Mouse (Mus musculus) right cerebral cortex, postnatal 14 days (tissue): Measurements from ENCODE around the gene Hmox1.

Experiments used
- DNase-seq: peaks from one replicate; pipeline ENCODE4 v3.0.0; 2022

The Hmox1 gene

GRCm38 (mm10) chr8:75090781-75091365 is 2.5 kb upstream of the Hmox1 start:
- DNase-seq = no peak

- no peak for DNase-seq
Measured at GRCm38 (mm10) chr8:75102956-75103355, 9.5 kb downstream of the Hmox1 start.

DNA sequence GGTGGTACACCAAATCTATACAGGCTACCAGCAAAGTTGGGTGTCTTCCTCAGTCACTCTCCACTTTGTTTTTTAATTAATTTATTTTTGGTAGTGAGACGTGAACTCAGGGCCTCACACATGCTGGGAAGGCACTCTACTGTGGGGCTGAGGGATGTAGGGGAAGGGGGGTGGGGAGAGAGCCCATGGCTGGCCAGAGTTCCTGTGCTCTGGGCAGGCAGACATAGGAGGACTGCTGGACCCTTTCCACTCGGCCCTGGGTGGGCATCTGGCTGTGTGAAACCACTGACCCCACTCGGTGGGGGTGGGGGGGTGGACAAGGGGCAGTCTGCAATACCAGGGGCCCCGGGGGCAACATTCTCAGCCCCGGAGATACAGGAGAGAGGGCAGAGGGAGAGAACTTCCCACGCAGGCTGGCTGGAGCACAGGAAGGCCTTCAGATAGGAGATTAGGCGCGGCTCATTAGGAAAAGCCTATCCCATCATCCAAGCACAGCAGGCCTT is 10.0 kb downstream of the Hmox1 start:
- DNase-seq = no peak

- peak; percentile 77 for DNase-seq
Measured at GRCm38 (mm10) chr8:75108527-75109235, 15.3 kb downstream of the Hmox1 start.

DNA sequence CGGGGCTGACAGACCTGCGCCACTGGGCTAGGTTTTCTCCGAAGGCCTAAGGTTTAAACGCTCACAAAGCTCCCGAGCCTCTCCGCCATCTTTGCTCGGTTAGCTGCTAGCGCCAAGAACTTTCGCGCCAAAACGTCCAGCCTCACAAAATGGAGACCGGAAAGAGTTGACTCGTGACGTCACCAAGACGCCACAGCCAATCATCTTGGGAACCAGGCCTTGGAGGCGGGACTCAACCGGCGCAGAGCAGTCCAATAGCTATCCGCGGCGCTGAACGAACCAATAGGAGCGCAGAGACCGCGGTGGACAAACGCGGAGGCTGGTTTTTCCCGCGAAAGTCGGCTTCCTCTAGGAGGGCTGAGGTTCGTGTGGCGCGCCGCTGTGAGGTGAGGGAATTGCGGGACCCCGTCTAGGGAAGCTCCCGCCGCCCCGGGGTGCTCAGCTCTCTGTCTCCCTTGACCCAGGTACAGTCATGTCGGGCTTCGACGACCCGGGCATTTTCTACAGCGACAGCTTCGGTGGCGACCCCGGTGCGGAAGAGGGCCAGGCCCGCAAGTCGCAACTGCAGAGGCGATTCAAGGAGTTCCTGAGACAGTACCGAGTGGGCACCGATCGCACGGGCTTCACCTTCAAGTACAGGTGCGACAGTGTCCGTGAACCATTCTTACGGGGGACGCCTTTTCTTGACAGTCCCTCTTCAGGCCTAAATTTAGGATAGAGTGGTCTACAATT is 16.0 kb downstream of the Hmox1 start, which contains the start of gene Mcm5:
Mcm5 (plus strand) TSS at position 334 of the 732 bp plus-strand sequence.
- peak; percentile 98 for DNase-seq

DNA sequence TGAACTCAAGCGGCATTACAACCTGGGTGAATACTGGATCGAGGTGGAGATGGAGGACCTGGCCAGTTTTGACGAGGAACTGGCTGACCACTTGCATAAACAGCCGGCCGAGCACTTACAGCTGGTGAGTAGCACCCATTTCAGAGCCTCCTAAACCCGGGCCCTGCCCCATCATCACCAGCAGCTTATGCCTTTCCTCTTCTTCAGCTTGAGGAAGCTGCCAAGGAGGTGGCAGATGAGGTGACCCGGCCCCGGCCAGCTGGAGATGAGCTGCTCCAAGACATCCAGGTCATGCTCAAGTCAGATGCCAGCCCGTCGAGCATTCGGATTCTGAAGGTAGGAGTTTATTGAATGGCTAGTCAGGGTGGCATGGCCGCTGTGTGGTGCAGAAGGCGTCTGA is 16.7 kb downstream of the Hmox1 start:
- DNase-seq = no peak

DNA sequence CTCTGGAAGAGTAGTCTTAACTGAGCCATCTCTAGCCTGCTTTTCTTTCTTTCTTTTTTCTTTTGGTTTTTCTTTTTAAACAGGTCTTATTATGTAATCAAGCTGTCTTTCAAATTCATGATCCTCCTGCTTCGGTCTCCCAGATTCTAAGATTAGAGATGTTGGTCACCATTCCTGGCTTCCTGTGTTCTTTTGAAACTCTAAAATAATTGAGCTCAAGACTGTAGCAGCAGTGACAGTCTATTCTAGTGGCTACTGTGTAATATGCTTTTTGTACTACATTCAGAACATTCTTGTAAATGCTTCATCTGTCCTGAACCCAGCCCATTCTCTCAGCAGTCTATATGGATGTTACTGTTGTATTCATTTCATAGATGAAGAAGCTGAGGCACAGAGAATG is 25.1 kb downstream of the Hmox1 start:
- no peak for DNase-seq

DNA sequence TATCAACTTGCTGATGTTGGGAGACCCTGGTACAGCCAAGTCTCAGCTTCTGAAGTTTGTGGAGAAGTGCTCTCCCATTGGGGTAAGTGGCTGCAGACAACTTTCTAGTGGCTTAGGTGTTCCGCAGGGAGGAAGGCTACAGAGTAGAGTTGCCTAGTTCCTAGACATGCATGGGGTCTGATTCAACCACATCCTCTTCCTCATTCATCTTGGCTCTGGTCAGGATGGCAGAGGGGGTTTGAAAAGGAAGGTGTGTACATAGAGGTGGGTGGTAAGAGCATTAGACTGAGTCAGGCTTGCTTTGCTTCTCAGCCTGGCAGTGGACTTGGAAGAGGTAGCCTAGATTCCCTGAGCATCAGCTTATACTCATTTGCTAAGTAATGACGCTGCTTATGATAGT is 25.9 kb downstream of the Hmox1 start:
- no peak for DNase-seq

GRCm38 (mm10) chr8:75119747-75120146 is 26.3 kb downstream of the Hmox1 start:
- no peak for DNase-seq

- DNase-seq = no peak
Measured at GRCm38 (mm10) chr8:75127406-75127805, 34.0 kb downstream of the Hmox1 start.

DNA sequence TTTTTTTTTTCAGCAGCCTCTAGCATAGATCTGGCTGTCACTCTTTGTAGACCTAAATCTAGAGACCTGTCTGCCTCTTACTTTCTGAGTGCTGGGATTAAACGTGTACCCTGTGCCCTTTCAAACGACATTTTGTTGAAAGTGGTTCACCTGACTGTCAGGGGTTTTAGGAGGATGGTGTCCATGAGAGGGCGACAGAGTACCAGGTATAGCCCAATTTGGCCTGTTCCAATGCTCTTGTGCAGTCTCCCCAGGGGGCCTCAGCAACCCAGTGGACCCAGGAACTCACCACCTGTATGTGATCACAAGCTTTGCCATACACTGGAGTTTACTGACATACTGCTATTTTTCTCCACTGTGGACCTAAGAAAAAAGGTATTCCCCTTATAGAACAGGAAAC is 39.1 kb downstream of the Hmox1 start:
- DNase-seq = peak; percentile 76

DNA sequence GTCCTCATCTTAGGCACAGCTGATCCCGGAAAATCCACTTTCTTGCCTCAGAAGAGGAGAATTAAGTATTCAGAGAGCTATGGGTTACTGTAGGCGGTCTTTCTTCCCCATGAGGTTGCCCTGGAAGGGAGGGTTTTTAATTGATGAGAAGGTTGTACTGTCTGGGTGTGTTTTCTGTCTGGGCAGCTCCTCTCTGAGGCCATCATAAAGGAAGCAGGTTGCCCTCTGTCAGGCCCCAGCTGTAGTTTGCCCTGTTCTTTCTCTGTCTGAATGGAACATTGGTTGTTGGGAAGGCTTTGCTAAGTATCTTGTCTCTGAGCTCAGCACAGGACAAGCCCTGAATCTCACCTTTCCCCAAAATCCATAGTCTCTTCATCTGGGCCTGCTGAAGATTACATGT is 40.0 kb downstream of the Hmox1 start:
- DNase-seq = no peak

DNA sequence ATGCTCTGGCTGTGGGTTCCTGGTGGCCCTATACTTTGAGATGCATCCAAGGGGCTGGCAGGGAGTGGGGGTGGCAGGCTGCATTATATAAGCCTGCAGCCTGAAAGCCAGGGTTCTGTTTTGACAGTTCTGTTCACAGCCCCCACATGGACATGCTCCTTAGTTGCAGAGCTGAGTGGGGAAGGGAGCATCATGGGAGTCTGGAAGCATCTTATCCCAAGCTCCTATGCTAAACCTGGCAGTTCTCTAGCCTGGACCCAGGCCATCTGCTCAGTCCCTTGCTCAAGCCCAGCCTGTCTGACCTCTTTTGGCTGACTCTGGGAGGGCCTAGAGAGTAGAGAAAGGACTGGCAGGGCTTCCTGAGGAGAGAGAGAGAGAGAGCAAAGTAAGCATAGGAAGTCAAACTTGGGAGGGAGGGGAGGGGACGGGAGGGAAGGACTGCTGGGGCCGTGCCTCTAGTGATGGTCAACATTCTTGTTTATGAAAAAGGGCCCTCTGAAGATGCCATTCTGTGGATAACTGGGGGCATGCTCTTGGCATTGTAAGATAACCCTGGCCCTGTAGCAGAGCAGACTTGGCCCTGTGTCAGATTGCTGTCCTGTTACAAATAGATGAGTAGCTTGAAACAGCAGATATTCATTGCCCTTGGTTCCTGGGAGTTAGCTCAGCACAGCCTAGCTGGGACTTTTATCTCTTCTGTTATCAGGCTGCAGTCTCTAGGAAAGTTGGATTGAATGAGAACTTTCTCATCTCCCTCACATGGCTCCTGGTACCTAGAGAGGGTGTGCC is 41.4 kb downstream of the Hmox1 start:
- peak; percentile 32 for DNase-seq

DNA sequence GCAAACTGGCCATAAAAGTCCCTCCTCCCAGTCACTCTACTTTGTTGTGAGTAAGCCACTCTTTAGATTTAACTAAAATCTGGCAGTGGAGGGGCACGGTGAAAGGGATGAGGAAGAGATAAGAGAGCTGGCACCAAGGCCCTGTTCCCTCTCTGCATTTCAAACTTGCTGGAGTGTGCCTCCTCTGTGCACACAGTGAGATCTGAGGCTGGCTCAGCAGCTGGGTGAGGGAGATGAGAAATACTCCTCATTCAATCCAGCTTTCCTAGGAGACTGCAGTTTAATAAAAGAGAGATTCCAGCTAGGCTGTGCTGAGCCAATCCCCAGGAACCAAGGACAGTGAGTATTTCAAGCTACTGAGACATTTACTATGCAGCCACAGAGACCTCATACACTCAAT is 42.3 kb downstream of the Hmox1 start:
- DNase-seq = peak; percentile 25

DNA sequence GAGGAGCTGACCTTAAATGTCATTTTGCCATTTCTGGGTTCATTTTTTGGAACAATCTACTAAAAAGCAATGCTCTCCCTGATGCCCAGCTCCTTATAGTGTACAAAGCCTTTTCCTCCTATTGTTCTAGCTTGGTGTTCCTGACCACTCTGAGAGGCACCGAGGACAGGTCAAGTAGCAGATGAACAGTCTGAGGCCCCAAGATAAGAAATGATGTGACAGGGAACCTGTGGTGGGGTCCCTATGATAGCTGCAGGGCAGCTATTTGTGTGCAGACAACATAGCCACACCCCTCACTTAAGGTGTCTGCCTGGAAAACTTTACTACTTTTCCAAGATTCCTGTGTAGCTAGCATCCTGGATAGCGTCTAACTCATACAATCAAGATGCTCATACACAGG is 42.8 kb downstream of the Hmox1 start:
- DNase-seq = no peak

DNA sequence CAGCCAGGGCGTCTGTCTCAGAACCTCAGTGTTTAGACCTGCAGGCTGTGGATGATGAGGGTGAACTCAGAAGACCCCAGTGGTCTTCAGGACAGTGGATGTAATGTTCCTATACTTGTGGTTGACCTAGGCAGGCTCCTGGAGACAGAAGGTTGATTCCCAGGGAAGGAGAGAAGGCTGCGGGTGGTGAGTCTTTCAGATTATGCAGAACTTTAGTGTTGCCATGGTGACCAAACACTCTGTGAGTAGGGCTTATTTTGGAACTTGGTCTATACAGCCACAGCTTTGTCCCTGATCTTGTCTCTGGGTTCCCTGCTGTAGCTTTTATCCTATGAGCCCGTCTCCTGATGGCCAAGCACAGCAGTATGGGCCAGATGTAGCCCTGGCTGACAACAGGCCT is 44.1 kb downstream of the Hmox1 start:
- DNase-seq = peak; percentile 7
